8 mouse cellular contexts compared by ENCODE assay signal in genomic region chr13:55004646-55005045, GRCm38 (mm10). TPM values are rescaled to one million over a fixed set of nuclear protein-coding genes. Genes with fewer than 3 reads are reported as not detected.
DNase-seq lines count a peak whose midpoint lies in the region; TF ChIP-seq lines count a peak whose summit lies in the region.

No protein-coding gene starts in this region.

- TF ChIP-seq CTCF in thymus, adult 2 months (IDR thresholded peaks at IDR 0.05; ENCODE audit: borderline replicate concordance, control insufficient read depth, extremely low read depth, insufficient read depth, low read length, poor library complexity), result no peak

- H3K4me3 ChIP-seq in thymus, adult 2 months (ENCODE audit: control insufficient read depth, insufficient read depth, low read length), result no peak overlapping the region

- TF ChIP-seq POLR2A in thymus, adult 2 months (IDR thresholded peaks at IDR 0.05; ENCODE audit: control insufficient read depth, extremely low read depth, insufficient read depth, low read length, poor library complexity), result no peak

- no peaks in the 10 kb centered on the region for H3K4me1 ChIP-seq in thymus, adult 2 months (replicated peaks; ENCODE audit: control insufficient read depth, insufficient read depth, low read length)

- WGBS in thymus, adult 2 months, result 91% methylated on average over 11 of the region's 11 CpGs

- no peaks in the 10 kb centered on the region for H3K27me3 ChIP-seq in thymus, adult 2 months (ENCODE audit: control insufficient read depth, insufficient read depth, low read length)

- no peak overlapping the region for H3K27ac ChIP-seq in thymus, adult 2 months (ENCODE audit: control insufficient read depth, insufficient read depth, low read length)

- H3K36me3 ChIP-seq in thymus, adult 2 months (ENCODE audit: control insufficient read depth, insufficient read depth, low read length), result no peaks in the 10 kb centered on the region

- DNase-seq in cerebellum, postnatal 25 days, result peak; percentile 43 to 68
- DNase-seq in cerebellum, adult 9-11 months, result no peak
- DNase-seq in kidney, postnatal 10 days, result peak; percentile 64
- DNase-seq in kidney, postnatal 25 days, result no peak
- DNase-seq in brain, adult 2 months (ENCODE audit: low read depth, low spot score), result peak; percentile 64
- DNase-seq in lung, postnatal 10 days, result peak; percentile 63
- no peak for DNase-seq in thymus, adult 2 months
- no peak for DNase-seq in spleen, adult 18-20 months

RNA-seq across cellular contexts. Expression of gene Hk3, which starts 16.5 kb away (rescaled TPM):
- 3.5 and 4.1 TPM in 2 replicates for polyA plus RNA-seq in thymus, adult 2 months (2012; rRNA removed)

RNA-seq across cellular contexts. Expression of gene Unc5a, which starts 55.4 kb away (rescaled TPM):
- polyA plus RNA-seq in thymus, adult 2 months (2012; rRNA removed), result 3.1 and 5.9 TPM in 2 replicates

Comparison
In these comparisons a context has a peak if more than half of its experiments do, and no peak if none do; other contexts are left out.
1. DNase-seq: peak in cerebellum, postnatal 25 days (2 of 2), kidney, postnatal 10 days (single experiment), brain, adult 2 months (single experiment) and lung, postnatal 10 days (single experiment); none in cerebellum, adult 9-11 months (single experiment), kidney, postnatal 25 days (0 of 2), thymus, adult 2 months (single experiment) and spleen, adult 18-20 months (0 of 2).